25 mouse cellular contexts compared by ENCODE assay signal in the genomic region with DNA sequence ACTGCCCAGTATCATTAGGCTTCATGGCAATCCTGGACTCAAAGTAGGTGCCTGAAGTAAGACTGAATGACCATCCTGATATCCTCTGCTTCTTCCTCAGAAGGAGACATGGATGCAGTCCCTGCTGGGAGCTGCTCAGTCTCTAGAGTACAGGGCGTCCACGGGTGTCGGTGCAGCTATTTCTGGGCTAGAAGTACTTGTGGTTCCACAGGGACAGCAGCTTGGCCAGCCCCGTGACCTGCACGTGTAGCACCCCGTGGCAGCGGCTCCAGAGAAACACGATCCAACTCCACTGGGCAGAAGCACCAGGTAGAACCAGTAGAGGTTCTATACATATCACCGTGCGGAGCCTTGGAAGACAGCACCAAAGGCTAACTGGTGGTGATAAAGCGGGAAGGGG. TPM values are rescaled to one million over a fixed set of nuclear protein-coding genes. Genes with fewer than 3 reads are reported as not detected.
DNase-seq lines count a peak whose midpoint lies in the region; ATAC-seq and TF ChIP-seq lines count a peak whose summit lies in the region.
"Had no signal": no experiment of that assay in that cellular context is flagged by ENCODE, and none has a peak within 500 bp of the region (broad histone marks: within the 10 kb centered on the region; RNA-seq: fewer than 3 reads in every experiment).

No protein-coding gene starts in this region.

- peak overlapping the region; percentile 83 for H3K27ac ChIP-seq in gastrocnemius, adult 2 months
- H3K27ac ChIP-seq: forebrain, embryonic 15.5 days; heart, embryonic 13.5 days; hindbrain, embryonic 10.5 days; limb, embryonic 15.5 days; liver, embryonic 14.5 days; midbrain, embryonic 15.5 days; neural tube, embryonic 12.5 days had no signal

- ATAC-seq in cerebellum, adult (ENCODE audit: insufficient number of reproducible peaks, low FRiP score, low TSS enrichment) = no peak
- no peak for ATAC-seq in frontal cortex, adult (ENCODE audit: low TSS enrichment)
- ATAC-seq: forebrain, embryonic 15.5 days; hindbrain, embryonic 16.5 days; intestine, embryonic 16.5 days; midbrain, embryonic 15.5 days had no signal

- DNase-seq in cerebellum, adult 18-20 months = peak; percentile 53 to 57
- DNase-seq in gastrocnemius, adult 2 months = peak; percentile 91
- no peak for DNase-seq in gastrocnemius, postnatal 10 days
- DNase-seq in gastrocnemius, postnatal 25 days = peak; percentile 75
- DNase-seq in heart, postnatal 36 days = peak; percentile 72 to 74
- DNase-seq in T-cell, adult 2 months (ENCODE audit: low spot score) = no peak
- DNase-seq: adrenal gland, postnatal 25 days; cerebellum, postnatal 10 days; kidney, adult 9 months; kidney, postnatal 14 days; left cerebral cortex, postnatal 4 days; lung, embryonic 14.5 days; lung, postnatal 4 days; right cerebral cortex, postnatal 25 days had no signal

- intact Hi-C loops in gastrocnemius, adult 2 months (cut with DNase I) = no loop called here
- intact Hi-C loops in heart, postnatal 36 days (cut with DNase I) = loop anchor here (5.0 kb wide), 1 partner anchor 47 kb away; no protein-coding TSS in a partner anchor

- peak overlapping the region; percentile 30 for H3K4me3 ChIP-seq in gastrocnemius, adult 2 months
- H3K4me3 ChIP-seq: forebrain, embryonic 15.5 days; heart, embryonic 13.5 days; hindbrain, embryonic 10.5 days; limb, embryonic 15.5 days; midbrain, embryonic 15.5 days; neural tube, embryonic 12.5 days had no signal

- TF ChIP-seq CTCF in gastrocnemius, adult 2 months (IDR thresholded peaks at IDR 0.05) = no peak

RNA-seq across cellular contexts. Expression of a gene that starts 13.3 kb away (rescaled TPM):
- total RNA-seq in gastrocnemius, adult 2 months (2021) = 10 to 100 TPM; 58.9 to 99.2 TPM
- total RNA-seq in gastrocnemius, postnatal 10 days (2021) = 10 to 100 TPM; 55.7 to 60.7 TPM
- total RNA-seq in gastrocnemius, postnatal 25 days (2021) = 10 to 100 TPM; 51.0 to 62.2 TPM
- 10 to 100 TPM; 75.0 to 77.2 TPM for total RNA-seq in heart, postnatal 36 days (2021)

RNA-seq across cellular contexts. Expression of a gene that starts 52.8 kb away (rescaled TPM):
- 10 to 100 TPM; 17.2 to 18.7 TPM for total RNA-seq in gastrocnemius, adult 2 months (2021)
- total RNA-seq in gastrocnemius, postnatal 10 days (2021) = 10 to 100 TPM; 15.0 to 16.2 TPM
- total RNA-seq in gastrocnemius, postnatal 25 days (2021) = 10 to 100 TPM; 15.8 to 18.8 TPM
- 100 to 1,000 TPM; 110 to 136 TPM for total RNA-seq in heart, postnatal 36 days (2021)

Comparison
In these comparisons a context has a peak if more than half of its experiments do, and no peak if none do; other contexts are left out.
1. DNase-seq: peak in cerebellum, adult 18-20 months (2 of 2), gastrocnemius, adult 2 months (single experiment), gastrocnemius, postnatal 25 days (single experiment) and heart, postnatal 36 days (2 of 2); none in gastrocnemius, postnatal 10 days (single experiment) and T-cell, adult 2 months (single experiment).
2. RNA of a gene that starts 52.8 kb away (total RNA-seq): 110 to 136 TPM in heart, postnatal 36 days; 15.8 to 18.8 TPM in gastrocnemius, postnatal 25 days, 17.2 to 18.7 TPM in gastrocnemius, adult 2 months and 15.0 to 16.2 TPM in gastrocnemius, postnatal 10 days; every median in the first group is over 4 times any median in the second.